Comparison of ENCODE assay signal across 11 mouse cellular contexts in the genomic region with DNA sequence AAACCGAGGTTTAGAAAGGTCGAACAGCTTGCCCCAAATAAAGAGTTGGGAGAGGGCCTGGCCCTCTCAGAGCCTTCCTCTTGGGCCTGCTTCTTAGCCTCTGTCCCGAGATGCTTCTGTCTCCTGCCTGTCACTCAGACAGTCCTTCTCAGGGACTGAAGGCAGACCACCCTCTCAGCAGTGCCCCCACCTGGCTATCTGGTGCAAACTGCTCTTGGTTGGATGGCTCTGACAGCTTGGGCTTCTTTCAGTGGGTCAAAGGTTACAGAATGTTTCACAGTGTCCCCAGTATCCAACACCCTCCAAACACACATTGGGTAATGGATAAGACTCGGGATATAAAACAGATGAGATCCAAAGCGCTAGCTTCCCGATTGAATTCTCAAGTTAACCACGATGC. TPM values are rescaled to one million over a fixed set of nuclear protein-coding genes. Genes with fewer than 3 reads are reported as not detected.
DNase-seq lines count a peak whose midpoint lies in the region; ATAC-seq and TF ChIP-seq lines count a peak whose summit lies in the region.
"Had no signal": no experiment of that assay in that cellular context is flagged by ENCODE, and none has a peak within 500 bp of the region (broad histone marks: within the 10 kb centered on the region; RNA-seq: fewer than 3 reads in every experiment).

No protein-coding gene starts in this region.

- H3K27me3 ChIP-seq in intestine, postnatal 0 days (replicated peaks; ENCODE audit: control insufficient read depth, insufficient read depth, low read length): no peaks in the 10 kb centered on the region
- H3K27me3 ChIP-seq in intestine, embryonic 15.5 days (replicated peaks): no peaks in the 10 kb centered on the region
- H3K27me3 ChIP-seq in kidney, embryonic 14.5 days (ENCODE audit: control insufficient read depth, insufficient read depth, low read length): no peaks in the 10 kb centered on the region; the same call in 1 of the 2 replicates
- H3K27me3 ChIP-seq: hindbrain, embryonic 12.5 days had no signal

- no peak overlapping the region for H3K4me3 ChIP-seq in intestine, postnatal 0 days (ENCODE audit: low read depth, low read length)
- no peak overlapping the region for H3K4me3 ChIP-seq in intestine, embryonic 15.5 days (replicated peaks)
- peak overlapping the region; percentile 65 for H3K4me3 ChIP-seq in brown adipose tissue, adult 24 weeks (ENCODE audit: insufficient read depth, low read depth, low read length)
- H3K4me3 ChIP-seq in kidney, embryonic 14.5 days (ENCODE audit: low read length): no peak overlapping the region
- H3K4me3 ChIP-seq: hindbrain, embryonic 12.5 days had no signal

- DNase-seq in ES-CJ7 (ENCODE audit: low read depth, low spot score): peak; percentile 39
- peak; percentile 46 for DNase-seq in lung, postnatal 36 days
- DNase-seq: cerebellum, adult 2 months; right cerebral cortex, postnatal 25 days had no signal

- peak; percentile 39; the same call in 1 of the 2 replicates for TF ChIP-seq CTCF in intestine, postnatal 0 days (IDR thresholded peaks at IDR 0.05; ENCODE audit: low read depth)

- no peaks in the 10 kb centered on the region for H3K4me1 ChIP-seq in intestine, postnatal 0 days (replicated peaks; ENCODE audit: control insufficient read depth, insufficient read depth, low read length)
- no peaks in the 10 kb centered on the region for H3K4me1 ChIP-seq in intestine, embryonic 15.5 days (replicated peaks)
- peaks cover 16% of the 10 kb centered on the region for H3K4me1 ChIP-seq in brown adipose tissue, adult 24 weeks (ENCODE audit: control insufficient read depth, insufficient read depth, insufficient read length, low read length)
- no peaks in the 10 kb centered on the region for H3K4me1 ChIP-seq in kidney, embryonic 14.5 days (ENCODE audit: control insufficient read depth, insufficient read depth, low read length)
- H3K4me1 ChIP-seq: hindbrain, embryonic 12.5 days had no signal

- no peak overlapping the region for H3K4me2 ChIP-seq in intestine, postnatal 0 days (replicated peaks; ENCODE audit: low read depth)
- no peak overlapping the region for H3K4me2 ChIP-seq in intestine, embryonic 15.5 days (replicated peaks)
- H3K4me2 ChIP-seq in kidney, embryonic 14.5 days (replicated peaks; ENCODE audit: low read depth, low read length): no peak overlapping the region
- H3K4me2 ChIP-seq: hindbrain, embryonic 12.5 days had no signal

- H3K9me3 ChIP-seq in intestine, postnatal 0 days (ENCODE audit: control insufficient read depth): no peaks in the 10 kb centered on the region
- H3K9me3 ChIP-seq in intestine, embryonic 15.5 days: no peaks in the 10 kb centered on the region
- no peaks in the 10 kb centered on the region for H3K9me3 ChIP-seq in kidney, embryonic 14.5 days (ENCODE audit: control insufficient read depth, low read length)
- H3K9me3 ChIP-seq: hindbrain, embryonic 12.5 days had no signal

- WGBS in intestine, postnatal 0 days: 85% methylated on average over 7 of the region's 7 CpGs
- 77% methylated on average over 7 of the region's 7 CpGs for WGBS in intestine, embryonic 15.5 days
- WGBS in kidney, embryonic 14.5 days: 77% methylated on average over 7 of the region's 7 CpGs

- H3K36me3 ChIP-seq in intestine, postnatal 0 days (ENCODE audit: control insufficient read depth, insufficient read depth): no peaks in the 10 kb centered on the region
- H3K36me3 ChIP-seq in intestine, embryonic 15.5 days: no peaks in the 10 kb centered on the region
- H3K36me3 ChIP-seq in kidney, embryonic 14.5 days (ENCODE audit: control insufficient read depth, insufficient read depth, low read length): no peaks in the 10 kb centered on the region
- H3K36me3 ChIP-seq: hindbrain, embryonic 12.5 days had no signal

- no peak for ATAC-seq in intestine, postnatal 0 days
- no peak for ATAC-seq in intestine, embryonic 15.5 days
- no peak for ATAC-seq in monocyte, adult 5-6 weeks (replicated peaks; ENCODE audit: insufficient number of reproducible peaks, low FRiP score, low TSS enrichment, poor library complexity, severe bottlenecking)
- ATAC-seq in kidney, embryonic 14.5 days (ENCODE audit: low FRiP score, low TSS enrichment): no peak
- ATAC-seq: forebrain, embryonic 14.5 days had no signal

- H3K27ac ChIP-seq in intestine, postnatal 0 days (ENCODE audit: low read depth, low read length): no peak overlapping the region
- H3K27ac ChIP-seq in intestine, embryonic 15.5 days: no peak overlapping the region
- peak overlapping the region; percentile 99 for H3K27ac ChIP-seq in brown adipose tissue, adult 24 weeks (replicated peaks; ENCODE audit: low read depth, low read length)
- H3K27ac ChIP-seq in kidney, embryonic 14.5 days (ENCODE audit: low read depth, low read length): no peak overlapping the region
- H3K27ac ChIP-seq: hindbrain, embryonic 12.5 days had no signal

- H3K9ac ChIP-seq in intestine, postnatal 0 days (ENCODE audit: low read depth, low read length): no peak overlapping the region
- H3K9ac ChIP-seq in intestine, embryonic 15.5 days: no peak overlapping the region
- no peak overlapping the region for H3K9ac ChIP-seq in kidney, embryonic 14.5 days (ENCODE audit: low read depth, low read length)
- H3K9ac ChIP-seq: hindbrain, embryonic 12.5 days had no signal

RNA-seq across cellular contexts. Expression of a gene that starts 23.1 kb away (rescaled TPM):
- polyA plus RNA-seq in intestine, postnatal 0 days (2015; fragmentation: Nextera tagmentation; extraction: Ambion mirVana): 1.0 and 1.3 TPM in 2 replicates
- polyA plus RNA-seq in intestine, embryonic 15.5 days (2015; fragmentation: Nextera tagmentation; extraction: Ambion mirVana): 0.75 and 1.1 TPM in 2 replicates
- polyA plus RNA-seq in brown adipose tissue, adult 24 weeks (2012; ENCODE audit: insufficient read depth, insufficient read length, missing spikeins): 21.8 and 23.9 TPM in 2 replicates
- 12.4 to 20.2 TPM (median 15.5 TPM) in 3 replicates for total RNA-seq in monocyte, adult 5-6 weeks (2017)
- polyA plus RNA-seq in kidney, embryonic 14.5 days (2014; fragmentation: Nextera tagmentation; extraction: Ambion mirVana): 0.06 and 0.07 TPM in 2 replicates

Comparison
In these comparisons a context has a peak if more than half of its experiments do, and no peak if none do; other contexts are left out.
1. RNA of a gene that starts 23.1 kb away (polyA plus RNA-seq): 21.8 to 23.9 TPM in brown adipose tissue, adult 24 weeks; 1.0 to 1.3 TPM in intestine, postnatal 0 days, 0.75 to 1.1 TPM in intestine, embryonic 15.5 days and 0.06 to 0.07 TPM in kidney, embryonic 14.5 days; every median in the first group is over 10 times any median in the second.